Mouse (Mus musculus): Measurements from ENCODE around the gene Msx1.
"Not testable (repeated sequence)": the region's sequence is repeated elsewhere in the genome, so short reads cannot be mapped to it uniquely, and the experiment has no call there.

Msx1 gene

GRCm38 (mm10) chr5:37824461-37824795, at the start of gene Msx1:
TSS of gene Msx1 (minus strand) at chr5:37824583.
- peak; percentile 46 for DNase-seq

GRCm38 (mm10) chr5:37865471-37865870, 41.1 kb upstream of the Msx1 start:
- no peak for DNase-seq

DNA sequence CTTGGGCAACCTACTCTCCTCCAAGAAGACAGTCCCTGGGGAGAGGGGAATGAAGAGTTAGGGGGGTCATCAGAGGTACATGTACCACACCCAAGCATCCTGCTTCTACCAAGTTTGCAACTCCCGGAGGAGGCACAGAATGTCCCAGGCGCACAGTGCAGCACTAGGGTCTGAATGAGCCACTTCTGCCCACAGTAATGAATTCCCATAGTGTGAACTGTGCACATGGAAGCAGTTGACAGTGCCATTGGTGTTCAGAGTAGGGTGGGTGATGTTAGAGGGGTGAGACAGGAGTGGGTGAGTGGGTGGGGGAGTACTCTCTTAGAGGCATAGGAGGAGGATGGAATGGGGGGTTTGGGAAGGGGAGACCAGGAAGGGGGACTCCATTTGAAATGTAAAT, 39.9 kb upstream of the Msx1 start:
- no peak for DNase-seq

- DNase-seq, result no peak
Measured at GRCm38 (mm10) chr5:37860846-37861245, 36.5 kb upstream of the Msx1 start.

GRCm38 (mm10) chr5:37860151-37860721, 35.9 kb upstream of the Msx1 start:
- DNase-seq, result peak; percentile 44

DNA sequence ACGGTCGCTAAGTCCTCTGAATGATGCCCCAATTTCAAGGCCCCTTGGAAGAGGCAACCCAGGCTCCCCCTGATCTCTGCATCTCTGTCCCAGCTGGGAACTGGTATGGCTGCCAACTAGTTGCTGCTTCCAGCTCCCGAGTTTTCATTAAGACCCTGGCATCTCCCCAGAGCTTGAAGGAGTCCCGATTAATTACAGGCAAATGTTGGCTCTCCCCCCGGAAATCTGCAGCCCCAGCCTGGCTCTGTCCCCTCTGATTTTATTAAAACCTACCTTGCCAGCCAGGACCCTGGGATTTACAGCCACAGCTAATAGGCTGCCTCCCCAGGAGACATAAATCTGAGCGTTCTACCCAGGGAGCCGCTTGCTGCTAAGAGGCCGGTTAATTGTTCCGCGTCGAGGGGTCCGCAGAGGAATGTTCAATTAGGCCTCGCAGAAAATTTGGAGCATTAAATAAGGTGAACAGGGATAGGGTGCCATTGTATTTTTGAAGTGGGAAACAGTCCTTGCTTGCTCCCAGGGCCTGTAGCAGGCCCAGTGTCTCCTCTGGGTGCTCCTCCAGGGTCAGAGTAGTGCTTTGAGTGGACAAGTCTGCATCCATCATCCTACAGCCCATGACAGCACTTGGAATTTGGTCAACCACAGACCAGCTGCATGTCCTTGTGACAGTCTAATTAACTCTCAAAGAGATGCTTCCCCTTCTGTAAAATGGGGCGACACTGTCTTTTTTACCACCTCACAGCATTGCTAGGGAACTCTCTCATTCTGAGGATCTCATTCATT, 33.6 kb upstream of the Msx1 start:
- DNase-seq, result peak; percentile 9

- DNase-seq, result no peak
Measured at GRCm38 (mm10) chr5:37856057-37856456, 31.7 kb upstream of the Msx1 start.

DNA sequence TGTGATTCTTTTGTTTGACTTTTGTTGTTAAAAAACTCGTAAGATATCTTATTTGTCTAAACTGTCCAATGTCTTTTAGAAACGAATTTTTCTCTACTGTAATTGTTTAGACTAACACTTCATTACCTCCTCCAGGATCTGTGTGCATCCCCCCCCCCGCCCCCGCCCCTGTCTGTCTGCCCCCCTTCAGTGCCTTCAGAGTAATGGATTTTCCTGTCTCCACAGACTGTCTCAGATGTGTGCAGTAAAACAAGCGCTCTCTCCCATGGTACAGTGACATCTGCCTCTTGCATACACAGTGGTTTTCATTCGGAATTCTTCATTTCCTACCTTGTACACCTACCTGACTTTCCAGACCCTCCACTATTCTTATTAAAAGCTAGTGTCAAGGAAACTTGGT, 29.9 kb upstream of the Msx1 start:
- no peak for DNase-seq

GRCm38 (mm10) chr5:37851305-37851982, 27.1 kb upstream of the Msx1 start:
- DNase-seq, result no peak

DNA sequence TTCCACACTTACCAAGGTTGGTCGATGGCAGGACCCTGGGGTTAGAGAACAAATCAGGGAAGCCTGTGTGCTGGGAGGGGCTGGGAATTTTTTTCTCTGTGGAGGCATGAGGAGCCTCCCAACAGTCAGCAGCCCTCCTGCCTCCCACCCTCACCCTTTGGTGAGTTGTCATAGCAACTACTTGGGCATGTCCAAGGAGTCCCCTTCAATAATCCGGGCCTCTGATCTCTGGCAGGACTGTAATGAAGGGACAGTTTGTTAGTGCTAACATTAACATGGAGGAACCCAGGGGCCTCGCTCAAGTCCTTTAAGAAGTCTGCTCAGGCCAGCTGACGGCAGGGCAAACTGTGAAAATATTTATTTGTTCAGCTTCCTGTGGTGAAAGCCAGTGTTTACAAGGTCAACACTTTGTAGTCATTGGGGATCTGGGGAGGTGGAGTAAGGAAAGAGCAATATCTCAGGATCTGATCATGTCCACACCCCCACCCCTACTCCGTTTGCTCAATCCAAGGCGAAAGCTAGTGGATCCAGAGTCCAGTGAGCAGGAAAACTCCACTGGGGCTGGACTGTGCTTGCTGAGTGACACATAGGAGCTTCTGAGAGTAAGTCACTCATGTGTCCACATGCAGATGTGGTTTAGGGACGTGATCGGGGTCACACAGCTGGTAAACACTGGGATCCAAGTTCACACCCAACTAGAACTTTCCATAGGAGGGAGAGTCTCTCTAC, 24.8 kb upstream of the Msx1 start:
- no peak for DNase-seq

- DNase-seq, result no peak
Measured at GRCm38 (mm10) chr5:37836267-37836646, 11.9 kb upstream of the Msx1 start.

- DNase-seq, result no peak
Measured at GRCm38 (mm10) chr5:37835590-37836266, 11.3 kb upstream of the Msx1 start.

DNA sequence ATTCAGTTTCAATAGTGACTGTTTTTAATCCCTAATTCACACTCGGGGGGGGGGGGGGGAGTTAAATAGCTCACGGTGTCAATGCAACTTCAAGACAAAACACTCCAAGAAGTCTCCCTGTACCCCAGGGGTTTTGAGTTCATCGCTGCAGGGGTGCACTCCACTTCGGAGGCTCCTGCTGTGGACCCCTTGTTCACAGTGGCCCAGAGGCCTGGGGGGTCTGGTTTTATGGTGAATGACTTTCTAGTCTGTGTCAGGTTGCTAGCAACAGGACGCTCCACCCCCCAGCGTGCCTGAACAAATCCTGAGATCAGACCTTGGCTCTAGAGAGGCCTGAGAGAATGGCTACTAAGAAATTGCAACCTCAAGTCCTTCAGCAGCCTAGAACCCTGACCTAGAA, 8.4 kb upstream of the Msx1 start:
- no peak for DNase-seq

- DNase-seq, result no peak
Measured at GRCm38 (mm10) chr5:37832031-37832430, 7.6 kb upstream of the Msx1 start.

DNA sequence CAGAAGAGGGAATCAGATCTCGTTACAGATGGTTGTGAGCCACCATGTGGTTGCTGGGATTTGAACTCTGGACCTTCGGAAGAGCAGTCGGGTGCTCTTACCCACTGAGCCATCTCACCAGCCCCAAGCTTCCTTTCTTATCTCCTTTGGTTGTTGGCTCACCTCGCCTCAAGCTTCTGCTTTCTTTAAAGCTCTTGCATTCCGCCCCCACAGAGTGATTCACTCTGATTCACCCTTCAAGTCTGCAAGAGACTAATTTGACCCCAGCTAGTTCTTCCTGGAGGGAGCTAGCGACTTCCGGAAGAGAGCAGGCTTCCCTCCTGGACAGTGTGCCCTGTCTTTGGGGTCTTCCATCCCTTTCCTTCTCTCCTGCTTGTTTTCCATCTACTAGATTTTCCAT, 6.1 kb upstream of the Msx1 start:
- DNase-seq, result not testable (repeated sequence)

GRCm38 (mm10) chr5:37829926-37830325, 5.5 kb upstream of the Msx1 start:
- DNase-seq, result no peak

- DNase-seq, result no peak
Measured at GRCm38 (mm10) chr5:37829296-37829670, 4.9 kb upstream of the Msx1 start.

GRCm38 (mm10) chr5:37828591-37829295, 4.4 kb upstream of the Msx1 start:
- no peak for DNase-seq

DNA sequence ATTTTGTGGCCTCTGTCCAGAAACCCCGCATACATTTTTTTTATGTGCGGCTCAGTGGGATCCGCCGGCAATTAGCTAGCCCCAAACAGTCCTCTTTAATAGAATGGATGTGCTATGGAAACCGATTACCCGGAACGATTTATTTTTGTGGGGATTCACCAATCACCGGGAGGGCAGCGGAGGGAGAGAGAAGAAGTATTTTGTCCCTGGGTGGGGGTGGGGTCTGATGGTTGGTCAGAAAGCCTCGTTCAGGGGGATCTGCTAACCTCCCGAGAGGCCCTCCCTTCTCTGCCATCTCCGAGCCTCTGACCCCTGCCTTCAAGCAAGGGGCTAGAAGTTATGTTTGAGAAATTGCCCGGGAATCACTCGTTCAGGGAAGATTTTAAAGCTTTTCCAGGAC, 3.6 kb upstream of the Msx1 start:
- no peak for DNase-seq

DNA sequence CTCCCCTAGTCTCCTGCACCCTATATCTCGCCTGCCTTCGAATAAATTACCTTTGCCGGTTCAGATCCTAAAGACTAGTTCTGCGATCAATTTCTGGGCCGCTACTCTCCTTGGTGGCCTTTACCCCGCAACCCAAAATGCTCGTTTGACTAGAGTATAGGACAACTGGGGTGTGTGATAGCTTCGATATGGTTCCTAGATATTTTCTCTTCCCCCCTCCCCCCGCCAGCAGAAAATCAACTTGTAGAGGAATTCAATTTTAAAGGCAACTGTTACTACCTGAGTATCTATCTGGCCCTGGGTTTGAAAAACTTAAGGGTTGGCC, 3.2 kb upstream of the Msx1 start:
- DNase-seq, result no peak

GRCm38 (mm10) chr5:37826706-37827625, 2.6 kb upstream of the Msx1 start:
- DNase-seq, result no peak

All from right cerebral cortex, postnatal 14 days (tissue).